16 mouse cellular contexts compared by ENCODE assay signal in genomic region chr10:42177771-42178674, GRCm38 (mm10).
DNase-seq lines count a peak whose midpoint lies in the region; ATAC-seq and TF ChIP-seq lines count a peak whose summit lies in the region.
"Had no signal": no experiment of that assay in that cellular context is flagged by ENCODE, and none has a peak within 500 bp of the region (broad histone marks: within the 10 kb centered on the region; RNA-seq: fewer than 3 reads in every experiment).

No protein-coding gene starts in this region.

- H3K4me1 ChIP-seq in limb, embryonic 10.5 days, result peaks cover 35% of the 10 kb centered on the region
- no peaks in the 10 kb centered on the region for H3K4me1 ChIP-seq in midbrain, postnatal 0 days (ENCODE audit: insufficient read depth, low read length)
- H3K4me1 ChIP-seq: hindbrain, embryonic 12.5 days had no signal

- no peak overlapping the region for H3K4me2 ChIP-seq in midbrain, postnatal 0 days (ENCODE audit: low read depth, low read length, poor library complexity, severe bottlenecking)
- H3K4me2 ChIP-seq: embryonic facial prominence, embryonic 15.5 days; hindbrain, embryonic 12.5 days; limb, embryonic 15.5 days had no signal

- no peaks in the 10 kb centered on the region for H3K36me3 ChIP-seq in limb, embryonic 10.5 days
- H3K36me3 ChIP-seq in midbrain, postnatal 0 days (ENCODE audit: insufficient read depth, low read length), result peaks cover under 1% of the 10 kb centered on the region; the same call in 1 of the 2 replicates
- H3K36me3 ChIP-seq: hindbrain, embryonic 12.5 days had no signal

- intact Hi-C loops in heart, postnatal 14 days (cut with DNase I), result no loop called here

- no peaks in the 10 kb centered on the region for H3K9me3 ChIP-seq in limb, embryonic 10.5 days (replicated peaks)
- H3K9me3 ChIP-seq in midbrain, postnatal 0 days (ENCODE audit: low read length), result no peaks in the 10 kb centered on the region
- H3K9me3 ChIP-seq: embryonic facial prominence, embryonic 15.5 days; hindbrain, embryonic 12.5 days; limb, embryonic 15.5 days; megakaryocyte, embryonic 14.5 days had no signal

- no peak for TF ChIP-seq CTCF in midbrain, postnatal 0 days (IDR thresholded peaks at IDR 0.05)

- peak overlapping the region; percentile 9; the same call in 1 of the 2 replicates for H3K27ac ChIP-seq in limb, embryonic 10.5 days
- H3K27ac ChIP-seq in midbrain, postnatal 0 days (ENCODE audit: low read depth, low read length), result no peak overlapping the region
- H3K27ac ChIP-seq: embryonic facial prominence, embryonic 15.5 days; hindbrain, embryonic 12.5 days; limb, embryonic 15.5 days had no signal

- WGBS in limb, embryonic 10.5 days, result 80% methylated on average over 16 of the region's 16 CpGs
- whole genome bisulfite sequencing in midbrain, postnatal 0 days, result 94% methylated on average over 16 of the region's 16 CpGs

- ATAC-seq in midbrain, postnatal 0 days (ENCODE audit: low FRiP score), result no peak
- ATAC-seq: forebrain, embryonic 14.5 days; intestine, embryonic 16.5 days; Patski had no signal

- H3K4me3 ChIP-seq in limb, embryonic 10.5 days, result no peak overlapping the region
- H3K4me3 ChIP-seq in midbrain, postnatal 0 days (ENCODE audit: low read depth, low read length), result no peak overlapping the region
- H3K4me3 ChIP-seq: embryonic facial prominence, embryonic 15.5 days; hindbrain, embryonic 12.5 days; limb, embryonic 15.5 days; megakaryocyte, embryonic 14.5 days had no signal

- DNase-seq in heart, adult 11 months, result peak; percentile 90
- DNase-seq in heart, postnatal 14 days, result no peak
- DNase-seq in 416B (ENCODE audit: low read depth), result peak; percentile 52
- DNase-seq in limb, embryonic 10.5 days (ENCODE audit: low spot score), result no peak
- DNase-seq in lung, postnatal 25 days (ENCODE audit: low spot score), result peak; percentile 63
- DNase-seq in layer of hippocampus, adult 9-11 months, result no peak
- no peak for DNase-seq in midbrain, postnatal 0 days (ENCODE audit: low spot score)
- DNase-seq in left cerebral cortex, adult 11 months (ENCODE audit: low spot score), result no peak
- DNase-seq: right cerebral cortex, adult 18-20 months had no signal

- no peaks in the 10 kb centered on the region for H3K27me3 ChIP-seq in limb, embryonic 10.5 days (ENCODE audit: low read depth, poor library complexity, severe bottlenecking)
- H3K27me3 ChIP-seq in midbrain, postnatal 0 days (ENCODE audit: insufficient read depth, low read length), result no peaks in the 10 kb centered on the region
- H3K27me3 ChIP-seq: embryonic facial prominence, embryonic 15.5 days; hindbrain, embryonic 12.5 days; limb, embryonic 15.5 days; megakaryocyte, embryonic 14.5 days; Patski had no signal

- no peak overlapping the region for H3K9ac ChIP-seq in midbrain, postnatal 0 days (replicated peaks; ENCODE audit: low read length, poor library complexity, severe bottlenecking)
- H3K9ac ChIP-seq: embryonic facial prominence, embryonic 15.5 days; hindbrain, embryonic 12.5 days; limb, embryonic 15.5 days had no signal

Comparison
In these comparisons a context has a peak if more than half of its experiments do, and no peak if none do; other contexts are left out.
1. DNase-seq: peak in heart, adult 11 months (single experiment), 416B (single experiment) and lung, postnatal 25 days (single experiment); none in heart, postnatal 14 days (0 of 2), limb, embryonic 10.5 days (single experiment), layer of hippocampus, adult 9-11 months (single experiment), midbrain, postnatal 0 days (single experiment) and left cerebral cortex, adult 11 months (single experiment).